Mouse (Mus musculus) neural tube, embryonic 14.5 days (tissue): ENCODE measurements around the gene Tlx3. TPM values are rescaled to one million over a fixed set of nuclear protein-coding genes. Genes with fewer than 3 reads are reported as not detected.

ENCODE experiments used
- ATAC-seq: fragments of 200-750 bp; cut with Nextera tagmentation; 2 replicates; pipeline ENCODE4 v1.8.0; 2017; ENCODE audit warnings: low read depth, mild to moderate bottlenecking, moderate TSS enrichment, moderate library complexity
- H3K27ac ChIP-seq: fragments of 300-500 bp; sonication (generic); 2 replicates; pipeline ENCODE4 v1.5.1; 2014; ENCODE audit warnings: low read depth, mild to moderate bottlenecking, control low read depth, low read length, moderate library complexity, mixed read lengths
- H3K27me3 ChIP-seq: fragments of 300-500 bp; sonication (generic); 2 replicates; pipeline ENCODE4 v1.6.1; 2014; ENCODE audit warnings: low read length; ENCODE audit not compliant: control insufficient read depth, insufficient read depth
- H3K36me3 ChIP-seq: fragments of 300-500 bp; sonication (generic); 2 replicates; pipeline ENCODE4 v1.6.1; 2014; ENCODE audit warnings: low read length, mixed read lengths; ENCODE audit not compliant: control insufficient read depth, insufficient read depth
- H3K4me1 ChIP-seq: fragments of 300-500 bp; sonication (generic); 2 replicates; pipeline ENCODE4 v1.6.1; 2014; ENCODE audit warnings: low read length; ENCODE audit not compliant: control insufficient read depth, insufficient read depth
- H3K4me2 ChIP-seq: fragments of 300-500 bp; sonication (generic); 2 replicates; pipeline ENCODE4 v1.6.1; 2014; ENCODE audit warnings: mild to moderate bottlenecking, low read depth, low read length, control low read depth
- H3K4me3 ChIP-seq: fragments of 300-500 bp; sonication (generic); 2 replicates; pipeline ENCODE4 v1.5.1; 2014; ENCODE audit warnings: low read depth, low read length, control low read depth, mixed read lengths
- H3K9ac ChIP-seq: fragments of 300-500 bp; sonication (generic); replicated peaks from 2 replicates; pipeline ENCODE4 v1.6.1; 2014; ENCODE audit warnings: low read depth, mild to moderate bottlenecking, control low read depth, low read length, mixed read lengths
- H3K9me3 ChIP-seq: fragments of 300-500 bp; sonication (generic); 2 replicates; pipeline ENCODE4 v1.6.1; 2016; ENCODE audit warnings: low read length; ENCODE audit not compliant: control insufficient read depth
- WGBS: fragments of 180-500 bp; shearing (Covaris S2); extraction: QIAGEN DNeasy Blood & Tissue Kit; methylation state at CpG from one replicate; pipeline ENCODE4 v1.1.7; 2014; 5-methylcytosine and 5-hydroxymethylcytosine counted together
- polyA plus RNA-seq: library from polyadenylated mRNA; unstranded; fragments of >200 nt; fragmentation: Nextera tagmentation; extraction: Ambion mirVana; gene quantifications from 2 replicates; pipeline ENCODE4 v1.2.1, GENCODE M21; 2014

Gene Tlx3
- polyA plus RNA-seq, 1 experiment from 2014 or later = 32.9 TPM

GRCm38 (mm10) chr11:33199906-33200763 lies 3.3 kb downstream of the Tlx3 start:
- H3K4me2 ChIP-seq = peak overlapping the region; percentile 60
- peaks cover 19% of the 10 kb centered on the region for H3K4me1 ChIP-seq
- peak overlapping the region; percentile 68 for H3K9ac ChIP-seq
- no peaks in the 10 kb centered on the region; the same call in 1 of the 2 replicates for H3K9me3 ChIP-seq
- H3K4me3 ChIP-seq = peak overlapping the region; percentile 47
- peak overlapping the region; percentile 89 for H3K27ac ChIP-seq
- no peaks in the 10 kb centered on the region for H3K36me3 ChIP-seq
- ATAC-seq = no peak
- H3K27me3 ChIP-seq = peaks cover 42% of the 10 kb centered on the region
- under 1% methylated on average over 45 of the region's 45 CpGs for WGBS

GRCm38 (mm10) chr11:33199117-33199514 lies 4.3 kb downstream of the Tlx3 start:
- Histone ChIP-seq H3K4me1 (peaks cover 19% of the 10 kb centered on the region), H3K9ac (peak overlapping the region; percentile 68), H3K9me3 (no peaks in the 10 kb centered on the region; the same call in 1 of the 2 replicates), H3K4me3 (peak overlapping the region; percentile 47), H3K4me2 (peak overlapping the region; percentile 60), H3K27ac (peak overlapping the region; percentile 89), H3K27me3 (peaks cover 46% of the 10 kb centered on the region), H3K36me3 (no peaks in the 10 kb centered on the region)
- no peak for ATAC-seq
- 2% methylated on average over 15 of the region's 15 CpGs for WGBS

- H3K9ac ChIP-seq = peak overlapping the region; percentile 68; the same call in 1 of the 2 replicates
Observed at GRCm38 (mm10) chr11:33198351-33199116, 4.9 kb downstream of the Tlx3 start.

GRCm38 (mm10) chr11:33197673-33198072 lies 5.7 kb downstream of the Tlx3 start:
- WGBS = 23% methylated on average over 15 of the region's 15 CpGs
- ATAC-seq = no peak

More at GRCm38 (mm10) chr11:33198351-33199116, 4.9 kb downstream of the Tlx3 start:
- peaks cover 46% of the 10 kb centered on the region for H3K27me3 ChIP-seq
- H3K4me2 ChIP-seq = peak overlapping the region; percentile 60
- peak overlapping the region; percentile 89 for H3K27ac ChIP-seq
- H3K4me3 ChIP-seq = peak overlapping the region; percentile 47
- no peaks in the 10 kb centered on the region; the same call in 1 of the 2 replicates for H3K9me3 ChIP-seq
- H3K4me1 ChIP-seq = peaks cover 19% of the 10 kb centered on the region
- H3K36me3 ChIP-seq = no peaks in the 10 kb centered on the region
- ATAC-seq = no peak
- 19% methylated on average over 22 of the region's 22 CpGs for whole genome bisulfite sequencing

GRCm38 (mm10) chr11:33197133-33197514 lies 6.3 kb downstream of the Tlx3 start:
- Histone ChIP-seq H3K9me3 (no peaks in the 10 kb centered on the region; the same call in 1 of the 2 replicates), H3K27me3 (peaks cover 40% of the 10 kb centered on the region), H3K4me3 (peak overlapping the region; percentile 11; the same call in 1 of the 2 replicates), H3K4me2 (peak overlapping the region; percentile 60), H3K27ac (peak overlapping the region; percentile 52; the same call in 1 of the 2 replicates), H3K36me3 (no peaks in the 10 kb centered on the region), H3K9ac (peak overlapping the region; percentile 26; the same call in 1 of the 2 replicates), H3K4me1 (peaks cover 19% of the 10 kb centered on the region)
- ATAC-seq = no peak
- whole genome bisulfite sequencing = 27% methylated on average over 13 of the region's 13 CpGs

More at GRCm38 (mm10) chr11:33197673-33198072, 5.7 kb downstream of the Tlx3 start:
- Histone ChIP-seq H3K4me2 (peak overlapping the region; percentile 60), H3K4me1 (peaks cover 19% of the 10 kb centered on the region), H3K9me3 (no peaks in the 10 kb centered on the region; the same call in 1 of the 2 replicates), H3K27me3 (peaks cover 44% of the 10 kb centered on the region), H3K36me3 (no peaks in the 10 kb centered on the region), H3K9ac (peak overlapping the region; percentile 68; the same call in 1 of the 2 replicates), H3K27ac (peak overlapping the region; percentile 89), H3K4me3 (peak overlapping the region; percentile 47; the same call in 1 of the 2 replicates)

- peak overlapping the region; percentile 60 for H3K4me2 ChIP-seq
- peak overlapping the region; percentile 52 for H3K27ac ChIP-seq
- H3K4me1 ChIP-seq = peaks cover 19% of the 10 kb centered on the region
- no peak for ATAC-seq
- peak overlapping the region; percentile 11; the same call in 1 of the 2 replicates for H3K4me3 ChIP-seq
- no peaks in the 10 kb centered on the region; the same call in 1 of the 2 replicates for H3K9me3 ChIP-seq
- 7% methylated on average over 24 of the region's 24 CpGs for WGBS
- peak overlapping the region; percentile 26; the same call in 1 of the 2 replicates for H3K9ac ChIP-seq
- peaks cover 40% of the 10 kb centered on the region for H3K27me3 ChIP-seq
- no peaks in the 10 kb centered on the region for H3K36me3 ChIP-seq
Observed at GRCm38 (mm10) chr11:33196447-33197132, 6.8 kb downstream of the Tlx3 start.

GRCm38 (mm10) chr11:33195531-33196446 lies 7.6 kb downstream of the Tlx3 start:
- peak overlapping the region; percentile 26; the same call in 1 of the 2 replicates for H3K9ac ChIP-seq
- H3K4me2 ChIP-seq = peak overlapping the region; percentile 60; the same call in 1 of the 2 replicates
- 3% methylated on average over 25 of the region's 25 CpGs for WGBS
- H3K9me3 ChIP-seq = no peaks in the 10 kb centered on the region; the same call in 1 of the 2 replicates
- H3K36me3 ChIP-seq = no peaks in the 10 kb centered on the region
- peak overlapping the region; percentile 52; the same call in 1 of the 2 replicates for H3K27ac ChIP-seq
- H3K27me3 ChIP-seq = peaks cover 40% of the 10 kb centered on the region
- H3K4me3 ChIP-seq = no peak overlapping the region
- no peak for ATAC-seq
- peaks cover 14% of the 10 kb centered on the region for H3K4me1 ChIP-seq
